Mouse (Mus musculus): Measurements from ENCODE around the gene Mgat3.

Mgat3 gene

GRCm38 (mm10) chr15:80260677-80261076 lies 87.2 kb downstream of the Mgat3 start:
- peak; percentile 82 for DNase-seq (ENCODE audit: low spot score)

DNA sequence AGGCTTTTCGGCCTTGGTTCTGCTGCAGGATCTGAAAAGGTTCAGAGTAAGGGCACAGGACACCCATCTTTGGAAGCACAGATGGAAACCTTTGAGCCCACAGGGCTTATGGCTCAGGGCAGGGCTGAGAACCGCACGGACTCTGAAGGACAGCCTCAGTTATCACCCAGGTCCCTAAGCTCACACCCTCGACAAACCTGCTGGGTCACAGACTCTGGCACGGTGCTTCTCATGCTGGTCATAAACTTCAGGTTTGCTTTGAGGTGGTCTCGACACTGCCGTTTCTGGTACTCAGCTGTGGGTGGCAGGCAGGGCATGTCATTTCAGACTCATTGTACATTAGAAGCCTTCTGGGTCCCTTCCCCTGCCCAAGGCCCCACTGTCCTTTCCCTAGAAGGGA lies 87.6 kb downstream of the Mgat3 start:
- no peak for DNase-seq (ENCODE audit: low spot score)

- peak; percentile 95 for DNase-seq (ENCODE audit: low spot score)
Observed at GRCm38 (mm10) chr15:80263610-80264575, 90.4 kb downstream of the Mgat3 start, which contains the start of gene Rps19bp1. Gene Rps19bp1, minus strand, starts transcription at chr15:80264315.
